Mouse (Mus musculus): ENCODE data around the gene Brat1.
"Not testable (repeated sequence)": the region's sequence is repeated elsewhere in the genome, so short reads cannot be mapped to it uniquely, and the experiment has no call there.

The Brat1 gene

DNA sequence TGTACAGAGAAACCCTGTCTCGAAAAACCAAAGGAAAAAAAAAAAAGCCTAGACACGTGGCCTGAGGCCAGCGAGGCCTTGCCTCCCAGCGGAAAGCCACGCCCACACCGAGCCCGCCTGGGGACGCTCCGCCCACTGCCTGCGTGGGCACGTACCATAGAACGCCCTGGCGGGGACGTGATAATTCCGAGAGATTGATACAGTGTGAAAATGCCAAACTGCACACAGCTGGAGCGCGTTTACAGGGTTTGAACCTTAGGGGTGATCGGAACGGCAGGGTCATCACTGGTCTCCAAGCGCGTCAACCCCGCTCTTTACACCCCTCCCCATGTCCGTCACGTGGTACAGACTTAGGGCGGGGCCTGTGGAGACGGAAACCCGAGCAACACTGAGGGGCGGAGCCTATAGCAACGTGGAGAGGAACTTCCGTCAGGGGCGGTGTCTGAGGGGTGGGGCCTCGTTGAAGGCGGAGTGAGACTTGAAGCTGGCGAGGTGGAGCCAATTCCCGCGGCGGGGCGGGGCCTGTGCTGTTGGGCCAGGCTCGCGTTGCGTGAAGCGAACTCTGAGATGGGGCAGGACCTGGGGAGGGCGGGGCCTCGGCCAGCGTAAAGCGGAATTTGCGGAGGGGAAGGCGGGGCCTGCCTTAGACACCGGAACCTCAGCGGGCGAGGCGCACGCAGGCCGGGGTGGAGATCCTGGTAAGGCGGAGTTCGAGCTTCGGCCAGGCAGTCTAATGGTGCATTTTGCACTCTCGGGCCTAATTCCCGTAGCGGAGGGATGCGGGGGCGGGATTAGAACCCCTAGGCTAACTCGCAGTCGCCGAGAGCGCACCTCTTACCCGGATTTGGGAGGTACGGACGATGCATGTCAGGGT is at the start of gene Brat1:
Gene Brat1 (plus strand): TSS at position 634 of the 874 bp plus-strand sequence.
- DNase-seq, result peak; percentile 100

DNA sequence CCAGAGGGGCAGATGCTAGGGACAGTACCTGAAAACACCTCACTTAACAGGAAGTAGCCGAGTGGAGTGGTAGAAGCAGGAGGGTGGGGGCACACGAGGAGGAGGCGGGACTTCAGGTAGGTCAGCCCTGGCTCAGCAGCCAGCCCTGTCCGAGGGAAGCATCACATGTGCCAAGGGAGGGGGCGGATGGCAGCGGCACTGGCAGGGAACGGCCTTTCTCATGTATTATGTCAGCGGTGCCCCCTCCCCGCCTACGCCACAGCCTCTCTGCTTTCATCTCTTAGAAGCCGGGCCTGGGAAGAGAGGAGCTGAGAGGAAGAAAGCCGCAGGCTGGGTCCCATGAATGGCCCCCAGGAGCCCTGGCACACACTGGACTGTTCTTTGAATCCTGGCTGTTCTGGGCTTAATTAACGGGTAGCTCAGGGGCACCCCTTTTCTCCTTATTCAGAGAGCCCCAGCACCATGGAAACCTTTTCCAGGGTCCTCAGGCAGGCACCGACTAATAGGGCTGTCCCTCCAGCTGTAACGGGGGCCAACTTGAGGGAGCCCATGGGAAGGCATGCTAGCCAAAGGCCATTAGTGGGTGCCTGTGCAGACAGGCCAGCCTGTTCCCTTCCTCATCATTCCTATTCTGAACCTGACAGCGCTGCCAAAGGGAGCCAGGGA is 45.1 kb upstream of the Brat1 start:
- no peak for DNase-seq

DNA sequence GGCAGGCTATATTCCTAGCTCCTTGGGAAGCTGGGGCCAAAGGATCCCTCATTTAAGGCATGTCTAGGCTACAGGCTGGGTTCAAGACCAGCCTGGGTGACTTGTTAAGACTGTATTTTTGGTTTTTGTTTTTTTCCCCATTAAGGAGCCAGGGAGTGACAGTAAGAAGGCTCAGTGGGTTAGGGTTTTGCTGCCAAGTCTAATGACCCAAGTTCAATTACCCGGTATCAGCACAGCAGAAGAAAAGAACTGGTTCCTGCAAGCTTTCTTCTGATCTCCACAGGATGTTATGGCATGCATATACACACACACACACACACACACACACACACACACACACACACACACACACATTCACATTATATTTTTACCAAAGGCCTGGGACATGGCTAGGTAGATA is 44.4 kb upstream of the Brat1 start:
- no peak for DNase-seq

DNA sequence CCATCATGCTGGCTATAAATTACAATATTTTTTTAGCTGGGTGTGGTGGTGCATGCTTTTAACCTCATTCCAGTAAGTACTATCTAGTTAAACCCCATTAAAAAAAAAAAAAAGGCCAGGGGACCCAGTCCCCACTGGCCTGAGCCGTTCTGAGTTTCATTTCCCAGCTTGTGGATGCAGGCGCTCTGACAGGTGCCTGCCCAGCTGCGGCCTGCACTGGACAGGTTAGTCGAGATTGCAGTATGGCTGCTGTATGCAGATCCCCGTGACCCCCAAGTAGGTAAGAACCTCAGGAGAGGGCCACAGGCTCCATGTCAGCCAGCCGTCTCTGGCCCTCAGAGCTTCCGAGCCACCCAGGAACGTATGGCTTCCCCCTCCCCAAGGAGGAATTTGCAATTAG is 43.4 kb upstream of the Brat1 start:
- no peak for DNase-seq

DNA sequence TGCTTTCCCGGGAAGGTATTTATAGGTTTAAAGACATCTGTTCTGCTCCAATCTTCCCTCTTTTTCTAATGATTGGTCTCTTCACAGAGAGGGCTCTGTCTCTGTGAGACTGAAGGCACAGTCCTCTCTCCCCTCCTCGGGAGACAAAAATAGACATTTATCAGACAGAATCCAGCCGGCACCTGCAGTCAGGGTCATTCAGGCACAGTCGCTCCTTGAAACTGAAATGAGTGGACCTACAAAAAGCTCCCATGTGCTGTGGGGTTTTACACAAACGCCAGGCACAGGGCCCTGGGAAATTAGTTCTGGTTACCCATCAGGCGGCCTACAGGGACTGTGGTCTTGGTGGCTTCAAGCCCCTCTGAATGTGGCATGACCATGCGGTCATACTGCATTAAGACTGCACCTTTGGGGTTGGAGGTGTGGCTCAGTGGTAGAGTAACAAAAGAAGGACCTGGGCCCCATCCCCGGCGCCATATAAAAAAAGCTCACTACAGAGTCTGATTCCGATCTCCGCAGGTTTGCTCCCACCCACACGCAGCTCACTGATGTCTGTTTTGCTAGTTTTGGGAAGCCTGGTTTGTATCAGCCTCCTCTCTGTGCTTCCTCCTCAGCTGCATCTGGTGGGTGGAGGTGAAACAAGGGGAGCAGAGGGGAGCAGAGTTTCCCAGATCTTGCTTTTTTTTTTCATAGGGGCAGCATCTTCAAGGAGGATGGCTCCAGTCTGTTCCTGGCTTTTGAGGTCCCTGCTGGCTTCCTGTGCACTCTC is 42.8 kb upstream of the Brat1 start:
- DNase-seq, result no peak

DNA sequence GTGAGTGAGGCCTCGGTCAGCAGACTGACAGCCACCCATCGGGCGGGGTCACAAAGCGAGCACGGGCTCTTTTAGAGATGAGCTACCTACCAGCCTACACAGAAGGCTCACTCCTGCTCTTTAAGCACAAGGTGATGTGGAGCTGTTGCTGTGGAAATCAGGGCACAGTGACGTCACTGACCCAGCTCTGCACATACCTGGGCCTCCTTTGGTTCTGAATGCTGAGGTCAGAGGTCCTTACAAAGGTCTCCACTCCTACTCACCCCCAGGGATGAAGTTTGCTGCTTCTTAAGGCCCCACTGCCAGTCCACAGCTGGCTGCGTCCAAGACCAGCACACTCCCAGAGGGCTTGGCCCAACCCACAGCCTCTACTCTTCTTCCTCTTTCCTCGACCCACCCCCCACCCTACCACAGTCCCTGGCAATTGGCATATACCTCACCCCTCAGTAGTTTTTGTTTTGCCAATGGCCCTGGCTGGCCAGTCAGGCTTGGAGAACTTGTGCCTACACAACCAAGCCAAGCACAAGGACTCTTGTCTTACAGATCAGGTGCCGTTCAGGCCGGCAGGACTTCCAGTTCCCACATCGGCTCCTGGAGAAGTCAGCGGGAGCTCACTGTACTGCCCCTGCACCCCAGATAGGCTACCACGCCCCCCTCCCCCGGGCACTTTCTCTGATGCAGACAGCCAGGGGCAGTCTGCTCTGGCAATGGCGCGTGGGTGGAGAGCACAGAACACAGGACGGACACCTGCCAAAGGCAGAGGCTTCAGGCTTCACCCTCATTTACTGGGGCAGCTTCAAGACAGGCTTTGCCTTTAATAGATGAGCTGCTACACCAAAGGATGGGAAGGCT is 41.8 kb upstream of the Brat1 start:
- peak; percentile 19 for DNase-seq

DNA sequence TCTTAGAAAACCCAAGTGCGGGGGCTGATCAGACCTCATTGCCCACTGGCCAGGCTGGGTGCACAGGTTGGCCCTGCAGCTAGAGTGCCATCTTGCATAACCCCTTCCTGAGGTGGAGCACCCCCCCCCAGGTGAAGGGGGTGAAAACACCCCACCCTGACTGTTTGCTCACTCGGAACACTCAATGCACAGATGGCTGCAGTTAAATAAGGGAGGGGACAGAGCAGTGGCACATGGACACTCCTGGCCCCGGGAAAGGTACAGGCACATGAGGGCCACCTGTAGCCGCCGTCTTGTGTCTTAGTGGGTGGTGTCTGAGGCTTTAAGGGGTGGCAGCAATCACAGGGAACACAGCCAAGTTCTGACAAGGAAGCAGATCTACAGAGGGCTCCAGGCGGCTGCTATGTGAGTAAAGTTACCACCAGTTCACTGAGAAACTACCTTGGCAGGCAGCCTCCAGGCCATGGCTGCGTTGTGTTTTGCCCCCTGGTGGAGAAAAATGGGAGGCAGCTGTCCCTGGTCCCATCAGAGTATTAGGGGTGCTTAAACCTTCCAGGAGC is 41.1 kb upstream of the Brat1 start:
- DNase-seq, result peak; percentile 49

DNA sequence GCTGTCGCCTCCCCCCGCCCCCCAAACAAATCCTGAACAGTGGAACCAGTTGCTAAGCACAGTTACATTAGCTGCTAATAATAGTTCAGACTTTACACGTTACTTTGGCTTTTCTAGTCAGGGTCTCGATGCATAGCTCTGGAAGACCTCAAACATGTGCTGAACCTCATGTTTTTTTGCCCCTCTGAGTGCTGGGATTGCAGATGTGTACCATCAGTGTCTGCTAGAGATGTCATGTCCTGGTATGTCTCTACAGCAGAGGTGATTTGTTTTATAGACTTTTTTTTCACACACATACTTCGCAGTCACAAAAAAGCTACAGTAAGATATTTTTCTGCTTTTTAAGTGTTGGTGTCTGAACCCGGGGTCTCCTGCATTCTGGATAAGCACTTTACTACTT is 32.7 kb upstream of the Brat1 start:
- DNase-seq, result no peak

DNA sequence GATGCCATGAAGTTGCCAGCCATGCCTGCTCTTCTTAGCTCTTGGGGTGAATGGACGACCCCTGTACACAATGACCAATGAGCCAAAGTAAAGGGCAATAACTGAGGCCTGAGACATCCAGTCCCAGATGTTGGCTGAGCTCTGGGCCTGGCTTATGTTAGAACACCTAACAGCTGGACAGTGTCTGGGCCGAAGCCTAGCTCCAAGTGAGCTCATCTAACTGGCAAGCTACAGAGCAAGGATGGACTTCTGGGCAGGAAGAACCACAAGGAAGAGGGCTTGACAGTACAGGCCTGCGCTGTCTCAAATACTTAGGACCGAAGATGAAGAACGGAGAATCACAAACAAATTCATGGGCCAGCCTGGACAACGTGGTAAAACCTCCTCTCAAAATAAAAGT is 32.2 kb upstream of the Brat1 start:
- not testable (repeated sequence) for DNase-seq

DNA sequence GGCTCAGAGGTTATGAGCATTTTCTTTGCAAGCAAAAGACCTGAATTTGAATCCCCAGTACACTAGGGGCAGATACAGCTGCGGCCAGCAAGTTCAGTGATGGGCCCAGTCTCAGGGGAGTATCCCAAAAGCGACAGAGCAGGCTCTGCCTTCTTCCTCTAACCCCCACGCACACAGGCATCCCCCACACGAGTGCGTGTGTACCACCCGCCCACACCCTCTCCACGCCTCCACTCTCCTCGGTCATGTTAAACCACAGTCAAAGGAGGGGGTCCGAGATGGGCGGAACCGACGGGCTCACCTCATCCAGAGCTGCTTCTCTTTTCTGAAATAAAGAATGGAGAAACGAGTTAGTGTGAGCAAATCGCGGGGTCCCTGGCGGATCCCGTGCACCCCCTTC is 30.8 kb upstream of the Brat1 start:
- no peak for DNase-seq

DNA sequence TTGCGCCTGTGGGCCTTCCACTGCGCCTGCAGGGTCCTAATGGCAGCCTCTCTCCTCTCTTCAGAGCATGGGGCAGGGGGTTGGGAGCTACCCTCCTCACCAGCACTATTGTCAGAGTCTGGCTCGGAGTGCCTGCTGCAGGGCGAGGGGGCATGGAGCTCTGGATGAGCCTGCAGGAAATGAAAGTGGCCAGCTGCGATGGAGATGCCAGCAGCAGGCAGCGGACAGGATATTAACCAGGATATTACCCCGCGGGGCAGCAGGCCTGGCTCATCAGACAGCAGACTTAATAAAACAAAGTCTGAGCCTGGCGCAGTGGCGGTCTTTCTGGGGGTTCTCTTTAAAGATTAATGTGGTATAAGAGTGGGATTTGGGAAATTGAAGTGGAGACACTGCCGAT is 29.7 kb upstream of the Brat1 start:
- DNase-seq, result no peak

DNA sequence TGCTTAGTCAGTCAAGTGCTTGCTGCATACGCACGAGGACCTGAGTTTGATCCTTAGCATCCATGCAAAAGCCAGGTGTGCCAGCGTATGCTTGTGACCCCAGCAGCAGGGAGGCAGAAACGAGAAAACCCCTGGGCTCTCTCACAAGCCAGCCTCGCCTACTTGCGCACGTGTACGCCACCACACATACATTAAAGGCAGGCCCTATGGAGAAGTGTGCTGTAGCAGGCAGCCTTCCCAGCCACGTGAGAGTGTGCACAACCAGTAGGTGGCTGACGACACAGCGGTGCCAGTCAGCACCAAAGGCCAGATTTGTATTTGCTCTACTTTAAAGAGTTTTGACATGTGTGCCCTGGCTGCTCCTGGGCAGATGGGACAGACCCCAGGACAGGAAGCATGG is 29.2 kb upstream of the Brat1 start:
- no peak for DNase-seq

DNA sequence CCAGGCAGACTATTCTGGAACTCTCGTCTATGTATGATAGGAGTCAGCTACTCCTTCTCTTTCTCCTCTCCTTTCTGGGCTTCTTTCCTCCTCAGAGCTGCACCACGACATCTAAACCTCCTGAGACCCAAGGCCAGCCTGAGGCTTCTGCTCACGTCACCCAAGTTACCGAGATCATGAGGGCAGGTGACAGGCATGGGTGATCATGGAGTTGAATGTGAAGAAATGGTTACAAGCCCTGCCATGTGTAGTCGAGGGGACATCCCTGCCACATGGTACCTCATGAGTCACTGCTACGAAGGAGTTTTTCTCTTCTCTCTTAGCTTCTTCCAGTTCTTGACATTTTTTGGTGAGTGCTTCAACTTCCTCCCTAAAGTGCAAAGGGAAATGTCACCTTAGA is 27.7 kb upstream of the Brat1 start:
- DNase-seq, result no peak

DNA sequence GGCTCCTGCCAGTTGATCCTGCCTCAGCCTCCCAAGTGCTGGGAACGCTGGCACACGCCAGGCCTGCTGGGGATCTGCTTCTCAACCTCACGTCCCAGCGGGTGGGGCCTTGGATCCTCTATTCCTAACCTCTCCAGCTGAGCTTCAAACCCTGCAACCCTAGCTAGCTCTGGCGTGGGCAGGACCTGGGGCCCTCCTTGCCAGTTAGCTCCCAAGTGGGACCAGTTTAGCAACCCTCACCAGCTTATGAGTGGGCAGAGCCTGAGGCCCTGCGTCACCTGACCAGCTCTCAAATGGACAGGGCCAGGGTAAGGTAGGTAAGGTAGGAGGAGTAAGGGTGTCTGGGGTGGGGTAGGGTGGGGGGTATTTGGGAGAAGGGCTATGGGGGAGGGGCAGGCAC is 24.8 kb upstream of the Brat1 start:
- no peak for DNase-seq

DNA sequence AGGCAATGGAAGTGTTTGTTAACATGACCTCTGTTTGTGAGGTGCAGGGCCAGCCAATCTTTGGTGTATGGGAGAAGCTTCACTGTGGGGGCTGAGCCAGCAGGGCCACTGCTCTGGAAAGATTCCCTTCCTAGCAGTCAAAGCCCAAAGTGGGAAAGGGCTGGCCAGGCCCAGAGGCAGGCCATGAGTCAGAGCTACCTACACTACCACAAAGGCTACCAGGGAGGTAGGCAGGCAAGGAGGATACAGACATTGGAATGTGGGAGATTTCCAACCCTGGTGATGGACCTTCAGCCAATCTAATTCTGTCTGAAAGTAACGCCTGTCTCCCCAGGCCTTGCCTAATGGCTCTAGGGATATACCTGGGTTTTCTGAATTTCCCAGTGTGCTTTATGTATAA is 23.9 kb upstream of the Brat1 start:
- DNase-seq, result no peak

DNA sequence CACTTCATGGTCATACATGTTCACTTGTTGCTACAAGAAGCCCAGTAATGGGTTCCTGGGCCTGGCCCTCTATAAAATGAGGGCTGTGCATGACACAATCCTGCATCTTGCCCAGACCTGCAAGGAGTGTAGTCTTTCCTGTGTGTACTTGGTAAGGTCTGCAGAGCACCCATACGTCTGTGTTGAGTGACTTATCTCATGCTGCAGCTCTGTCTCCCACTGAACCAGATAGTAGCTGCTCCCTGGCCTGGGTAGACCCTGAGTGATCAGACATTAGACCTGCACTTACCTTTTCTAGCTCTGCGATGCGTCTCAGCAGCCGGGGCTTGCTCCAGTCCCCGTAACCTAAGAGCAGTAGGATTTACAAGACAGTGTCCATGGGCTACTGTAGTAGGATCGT is 22.7 kb upstream of the Brat1 start:
- DNase-seq, result no peak

DNA sequence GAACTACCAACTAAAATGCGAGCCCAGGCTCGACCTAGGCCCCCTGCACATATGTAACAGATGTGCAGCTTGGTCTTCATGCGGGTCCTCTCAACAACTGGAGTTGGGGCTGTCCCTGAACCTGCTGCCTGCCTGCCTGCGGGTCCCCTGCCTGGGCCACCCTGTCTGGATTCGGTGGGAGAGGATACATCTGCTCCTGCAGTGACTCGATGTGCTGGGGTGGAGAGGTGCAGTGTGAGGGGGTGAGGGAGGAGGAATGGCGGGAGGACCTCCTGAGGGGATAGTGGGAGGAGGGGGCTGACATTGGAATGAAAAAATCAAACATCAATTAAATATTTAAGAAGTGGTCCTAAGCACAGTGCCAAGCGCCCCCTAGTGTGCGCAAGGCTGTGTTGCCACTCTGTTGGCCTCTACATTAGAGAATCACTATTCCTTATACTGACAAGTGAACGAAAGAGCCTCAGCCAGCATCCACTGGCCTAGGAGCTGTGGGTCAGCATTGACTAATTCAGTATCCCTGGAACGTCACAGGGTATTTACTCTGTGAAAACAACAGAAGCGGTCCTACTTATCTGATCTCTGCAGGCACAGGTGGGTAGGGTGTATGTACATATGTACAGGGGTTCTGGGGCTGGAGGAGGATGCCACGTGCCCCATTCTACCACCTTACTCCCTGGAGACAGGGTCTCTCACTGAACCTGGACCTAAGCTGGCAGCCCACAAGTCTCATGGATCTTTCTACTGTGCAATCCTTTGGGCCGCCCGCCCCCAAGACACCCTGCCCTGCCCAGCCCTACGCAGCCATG is 20.3 kb upstream of the Brat1 start:
- peak; percentile 39 for DNase-seq

DNA sequence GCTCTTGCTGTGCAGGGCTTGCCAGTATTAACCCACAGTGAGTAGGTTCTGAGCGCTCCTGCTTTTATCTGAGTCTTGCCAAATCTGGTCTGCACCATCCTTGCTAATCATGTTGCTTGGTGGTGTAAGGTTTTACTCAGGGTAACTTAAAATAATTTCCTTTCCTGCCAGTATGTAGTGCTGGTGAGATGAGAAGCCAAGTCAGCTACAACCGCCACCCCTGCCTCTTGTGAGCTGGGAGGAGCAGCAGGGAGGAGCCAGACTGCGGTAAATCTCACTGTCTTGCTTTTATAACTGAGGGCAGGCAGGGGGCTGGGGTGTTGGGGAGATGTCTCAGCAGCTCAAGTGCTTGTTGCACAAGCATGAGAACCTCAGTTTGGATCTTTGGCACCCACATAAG is 16.4 kb upstream of the Brat1 start:
- DNase-seq, result no peak

DNA sequence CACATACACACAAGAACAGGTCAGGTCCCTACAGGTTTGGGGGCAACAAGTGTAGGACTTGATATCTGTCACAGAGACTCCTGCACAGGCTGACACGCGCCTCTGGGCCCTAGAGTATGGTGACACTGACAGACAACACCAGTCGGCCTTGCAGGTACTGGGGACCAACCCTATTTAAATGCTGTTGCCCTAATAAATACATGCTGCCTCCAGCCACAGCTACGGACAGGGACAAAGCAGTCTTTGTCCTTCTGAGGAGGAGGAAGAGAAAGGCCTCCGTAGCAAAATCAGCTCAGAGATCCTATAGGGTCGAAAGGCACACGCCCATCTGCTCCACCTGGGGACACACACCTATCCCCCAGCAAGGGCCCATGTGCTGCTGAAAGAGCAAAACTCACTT is 8.8 kb upstream of the Brat1 start:
- no peak for DNase-seq

DNA sequence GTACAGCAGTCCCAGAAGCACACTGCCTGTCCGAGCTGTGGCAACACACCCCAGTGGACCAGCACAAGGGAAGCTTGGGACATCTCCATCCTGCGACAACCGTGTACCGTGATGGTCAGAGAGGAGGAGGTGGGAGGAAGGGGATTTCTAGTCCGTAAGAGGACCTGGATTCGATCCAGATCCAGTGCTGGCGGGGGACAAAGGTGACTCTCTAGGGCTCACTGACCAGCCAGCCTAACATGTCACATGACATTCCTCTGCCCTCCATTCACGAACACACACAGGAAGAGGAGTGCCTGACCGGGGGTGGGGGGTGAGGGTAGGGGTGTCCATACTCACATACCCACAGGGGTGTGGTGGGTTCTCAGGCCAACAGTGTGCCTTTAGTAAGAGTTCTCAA is 5.0 kb upstream of the Brat1 start:
- DNase-seq, result peak; percentile 38

DNA sequence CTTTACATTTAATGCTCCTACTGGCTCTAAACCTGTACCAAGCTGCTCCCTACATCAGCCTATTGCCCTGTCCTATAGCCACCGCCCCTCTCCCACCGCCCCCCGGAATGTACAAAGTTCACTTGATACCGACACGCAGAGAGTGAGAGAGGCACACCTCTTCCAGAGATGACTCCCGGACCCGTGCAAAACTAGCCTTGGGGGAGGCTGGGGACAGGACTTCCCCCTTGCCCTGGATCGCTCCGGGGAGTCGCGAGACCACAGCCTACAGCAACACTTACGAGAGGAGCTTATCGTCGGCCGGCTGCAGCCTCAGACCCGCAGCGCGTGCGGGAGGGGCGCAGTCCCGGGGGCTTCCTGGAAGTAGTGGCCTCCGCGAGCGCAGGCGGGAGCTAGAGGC is 3.1 kb upstream of the Brat1 start:
- DNase-seq, result peak; percentile 63

DNA sequence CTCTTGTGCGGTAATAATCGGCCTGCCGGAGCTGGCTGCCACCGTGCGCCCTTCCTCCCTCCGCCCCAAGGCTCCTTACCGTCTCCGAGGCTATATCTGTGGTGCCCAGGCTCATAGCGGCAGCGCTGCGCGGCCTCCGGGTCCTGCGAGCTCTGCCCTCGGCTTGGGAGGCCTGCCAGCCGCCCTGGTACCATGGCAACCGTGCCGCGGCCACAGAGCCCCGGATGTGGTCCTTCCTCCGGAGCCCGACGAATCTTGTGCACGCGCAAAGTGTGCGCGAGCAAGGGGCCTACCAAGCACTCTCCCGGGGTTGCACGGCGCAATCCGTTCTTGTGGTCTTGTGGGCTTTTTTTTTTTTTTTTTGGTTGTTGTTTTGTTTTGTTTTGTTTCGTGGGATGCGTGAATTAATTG is 2.7 kb upstream of the Brat1 start, which contains the start of gene Iqce:
Gene Iqce (minus strand): TSS at position 276 of the 411 bp plus-strand sequence.
- DNase-seq, result peak; percentile 94
